Mouse (Mus musculus) limb, embryonic 14.5 days (tissue): ENCODE data around the gene Nin. TPM values are rescaled to one million over a fixed set of nuclear protein-coding genes. Genes with fewer than 3 reads are reported as not detected.
A peak's percentile ranks its signal among the peaks of the same experiment; 100 is the strongest.

Source experiments
- ATAC-seq: fragments of 200-750 bp; cut with Nextera tagmentation; 2 replicates; pipeline ENCODE4 v1.8.0; 2017; ENCODE audit warnings: low read depth, moderate number of reproducible peaks, moderate TSS enrichment; ENCODE audit not compliant: low FRiP score
- DNase-seq: peaks from one replicate; pipeline ENCODE4 v3.0.0-alpha.2; 2015; ENCODE audit warnings: low spot score
- H3K27ac ChIP-seq: fragments of 300-500 bp; sonication (generic); replicated peaks from 2 replicates; pipeline ENCODE4 v1.5.1; 2014; ENCODE audit warnings: low read depth, mild to moderate bottlenecking, low read length, moderate library complexity, mixed read lengths
- H3K27me3 ChIP-seq: fragments of 300-500 bp; sonication (generic); 2 replicates; pipeline ENCODE4 v1.6.1; 2014; ENCODE audit warnings: low read length, mixed read lengths; ENCODE audit not compliant: control insufficient read depth, insufficient read depth
- H3K36me3 ChIP-seq: fragments of 300-500 bp; sonication (generic); 2 replicates; pipeline ENCODE4 v1.6.1; 2014; ENCODE audit warnings: mild to moderate bottlenecking, low read length, moderate library complexity, mixed read lengths; ENCODE audit not compliant: control insufficient read depth, insufficient read depth
- H3K4me1 ChIP-seq: fragments of 300-500 bp; sonication (generic); 2 replicates; pipeline ENCODE4 v1.6.1; 2014; ENCODE audit warnings: antibody characterized with exemption, low read length, mixed read lengths; ENCODE audit not compliant: control insufficient read depth, insufficient read depth
- H3K4me2 ChIP-seq: fragments of 300-500 bp; sonication (generic); replicated peaks from 2 replicates; pipeline ENCODE4 v1.6.1; 2014; ENCODE audit warnings: low read depth, mild to moderate bottlenecking, low read length, moderate library complexity; ENCODE audit not compliant: severe bottlenecking
- H3K4me3 ChIP-seq: fragments of 300-500 bp; sonication (generic); replicated peaks from 2 replicates; pipeline ENCODE4 v1.5.1; 2014; ENCODE audit warnings: low read length
- H3K9ac ChIP-seq: fragments of 300-500 bp; sonication (generic); 2 replicates; pipeline ENCODE4 v1.6.1; 2014; ENCODE audit warnings: mild to moderate bottlenecking, low read depth, low read length, moderate library complexity; ENCODE audit not compliant: severe bottlenecking
- H3K9me3 ChIP-seq: fragments of 300-500 bp; sonication (generic); 2 replicates; pipeline ENCODE4 v1.6.1; 2016; ENCODE audit warnings: low read length; ENCODE audit not compliant: control insufficient read depth
- POLR2A ChIP-seq: fragments of 200-500 bp; IDR thresholded peaks from 2 replicates; pipeline ENCODE4 v1.8.0; 2012; ENCODE audit warnings: inconsistent platforms, mild to moderate bottlenecking, moderate library complexity, borderline replicate concordance; ENCODE audit not compliant: insufficient read depth, insufficient read length; ENCODE audit errors: extremely low read depth
- WGBS: fragments of 180-500 bp; shearing (Covaris S2); extraction: QIAGEN DNeasy Blood & Tissue Kit; methylation state at CpG from one replicate; pipeline ENCODE4 v1.1.7; 2014; 5-methylcytosine and 5-hydroxymethylcytosine counted together
- polyA plus RNA-seq, 2 experiments: library from polyadenylated mRNA; depleted of rRNA in 1 of 2; stranded (reverse) in 1 of 2; unstranded in 1 of 2; fragments of >200 nt; fragmentation: Nextera tagmentation in 1 of 2; extraction: Ambion mirVana in 1 of 2; gene quantifications; 2 replicates each; pipeline versions ENCODE4 v1.2.1 to v1.2.3; 2012 to 2014

Gene Nin
- polyA plus RNA-seq, 2 experiments: 13.7 to 16.9 TPM

- Histone ChIP-seq H3K4me2 (no peak overlapping the region), H3K4me1 (no peaks in the 10 kb centered on the region), H3K9ac (no peak overlapping the region), H3K9me3 (no peaks in the 10 kb centered on the region), H3K27me3 (no peaks in the 10 kb centered on the region), H3K36me3 (no peaks in the 10 kb centered on the region), H3K27ac (no peak overlapping the region), H3K4me3 (no peak overlapping the region)
- DNase-seq: no peak
- 65% methylated on average over 2 of the region's 2 CpGs for WGBS
- no peak for TF ChIP-seq POLR2A
- ATAC-seq: no peak
These were observed 6.0 kb upstream of the Nin start for GRCm38 (mm10) chr12:70119552-70119951.

DNA sequence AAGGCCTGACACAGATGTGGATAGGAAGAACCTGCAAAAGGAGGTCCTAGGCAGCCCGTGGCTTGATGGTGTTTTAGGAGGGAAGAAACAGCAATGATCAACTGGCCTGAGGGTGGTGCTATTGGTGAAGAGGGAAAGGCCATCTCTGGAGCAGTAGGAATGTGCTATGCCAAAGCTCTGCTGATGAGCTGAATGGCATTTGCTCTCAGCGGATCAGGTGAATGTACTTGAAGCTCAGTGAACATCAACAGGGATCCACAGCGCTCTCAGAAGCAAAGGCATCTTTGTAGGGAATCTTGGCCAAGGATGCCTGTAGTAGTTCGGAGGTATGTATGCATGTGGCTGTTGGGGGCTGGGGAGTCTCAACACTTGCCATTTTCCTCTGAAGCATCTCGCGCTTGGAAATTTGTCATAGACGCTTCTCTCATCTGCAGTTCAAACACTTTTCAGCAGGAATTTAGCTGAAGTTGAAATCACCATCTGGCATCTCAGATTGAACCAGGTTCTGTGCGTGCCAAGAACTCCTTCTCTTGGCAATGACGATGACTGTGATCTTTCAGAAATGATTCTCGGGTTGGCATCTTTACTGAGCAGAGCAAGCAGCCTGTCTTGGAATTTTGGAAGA is 5.3 kb upstream of the Nin start:
- no peak overlapping the region for H3K4me2 ChIP-seq
- no peaks in the 10 kb centered on the region for H3K27me3 ChIP-seq
- H3K9ac ChIP-seq: no peak overlapping the region
- DNase-seq (no peak), ATAC-seq (no peak)
- H3K4me1 ChIP-seq: no peaks in the 10 kb centered on the region
- H3K27ac ChIP-seq: no peak overlapping the region
- 86% methylated on average over 10 of the region's 10 CpGs for WGBS
- no peak overlapping the region for H3K4me3 ChIP-seq
- H3K36me3 ChIP-seq: no peaks in the 10 kb centered on the region
- H3K9me3 ChIP-seq: no peaks in the 10 kb centered on the region
- no peak for TF ChIP-seq POLR2A

- no peak for ATAC-seq
- Histone ChIP-seq H3K27ac (no peak overlapping the region), H3K9me3 (no peaks in the 10 kb centered on the region), H3K9ac (no peak overlapping the region), H3K36me3 (no peaks in the 10 kb centered on the region), H3K4me3 (no peak overlapping the region), H3K27me3 (no peaks in the 10 kb centered on the region), H3K4me1 (0 out of 2 replicates have a peak, but pooled peaks cover 2% of the 10 kb centered on the region), H3K4me2 (no peak overlapping the region)
- WGBS: 83% methylated on average over 10 of the region's 10 CpGs
- no peak for DNase-seq
- no peak for TF ChIP-seq POLR2A
These were observed 3.6 kb upstream of the Nin start for GRCm38 (mm10) chr12:70117146-70117545.

GRCm38 (mm10) chr12:70112090-70112383 is 1.5 kb downstream of the Nin start:
- Histone ChIP-seq H3K27ac (peak overlapping the region; percentile 83; the same call in 1 of the 2 replicates), H3K9me3 (no peaks in the 10 kb centered on the region), H3K4me1 (peaks cover 17% of the 10 kb centered on the region), H3K4me3 (peak overlapping the region; percentile 90), H3K36me3 (no peaks in the 10 kb centered on the region), H3K4me2 (peak overlapping the region; percentile 95), H3K27me3 (no peaks in the 10 kb centered on the region), H3K9ac (peak overlapping the region; percentile 89)
- TF ChIP-seq POLR2A: no peak
- 0 out of 2 replicates have a peak, but pooled peaks have one; percentile 8 for ATAC-seq
- 5% methylated on average over 16 of the region's 16 CpGs for WGBS
- no peak for DNase-seq

DNA sequence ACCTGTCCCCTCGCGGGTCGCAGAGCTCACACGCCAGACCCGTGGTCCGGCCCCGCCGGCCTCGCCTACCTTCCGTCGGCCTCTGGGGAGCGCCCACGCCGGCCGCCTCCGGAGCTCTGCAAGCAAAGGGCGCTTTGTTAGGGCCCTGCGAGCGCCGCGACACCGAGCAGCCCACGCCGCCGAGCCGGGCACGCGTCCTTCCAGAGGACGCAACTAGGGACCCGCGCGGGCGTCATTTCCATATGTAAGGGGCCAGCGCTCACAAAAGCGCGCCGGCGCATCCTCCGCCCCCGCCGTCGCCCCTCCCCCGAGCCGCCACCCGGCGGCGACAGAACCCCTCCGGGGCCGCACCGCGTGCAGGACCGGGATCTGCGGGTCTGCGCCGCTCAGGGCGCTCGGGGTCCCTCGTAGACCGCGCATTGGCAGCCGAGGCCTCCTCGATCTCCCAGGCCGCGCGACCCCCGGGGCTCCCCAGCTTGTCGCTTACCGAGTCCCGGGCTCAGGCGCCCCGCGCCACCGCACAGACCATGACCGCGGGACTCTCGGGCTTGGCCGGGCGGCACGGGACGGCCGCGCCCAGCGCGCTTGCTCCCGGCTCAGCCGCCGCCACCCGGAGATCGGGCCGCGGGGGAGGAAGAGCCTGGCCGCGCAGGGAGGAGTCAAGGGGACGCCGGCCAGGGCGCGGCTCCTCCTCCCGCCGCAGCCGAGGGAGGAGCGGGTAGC is 2.0 kb downstream of the Nin start:
- ATAC-seq (peak; percentile 82), DNase-seq (peak; percentile 67)
- Histone ChIP-seq H3K9me3 (no peaks in the 10 kb centered on the region), H3K9ac (peak overlapping the region; percentile 89), H3K4me2 (peak overlapping the region; percentile 95), H3K27ac (peak overlapping the region; percentile 83), H3K36me3 (no peaks in the 10 kb centered on the region), H3K27me3 (no peaks in the 10 kb centered on the region), H3K4me1 (peaks cover 17% of the 10 kb centered on the region), H3K4me3 (peak overlapping the region; percentile 90)
- 1% methylated on average over 56 of the region's 101 CpGs for WGBS
- 0 out of 2 replicates have a peak, but pooled peaks have one; percentile 24 for TF ChIP-seq POLR2A

- DNase-seq (no peak), ATAC-seq (peak; percentile 51)
- 0% methylated on average over 16 of the region's 16 CpGs for WGBS
- TF ChIP-seq POLR2A: no peak
- Histone ChIP-seq H3K4me1 (peaks cover 17% of the 10 kb centered on the region), H3K27me3 (no peaks in the 10 kb centered on the region), H3K36me3 (no peaks in the 10 kb centered on the region), H3K27ac (peak overlapping the region; percentile 43; the same call in 1 of the 2 replicates), H3K9me3 (no peaks in the 10 kb centered on the region), H3K4me2 (peak overlapping the region; percentile 95), H3K4me3 (peak overlapping the region; percentile 90), H3K9ac (peak overlapping the region; percentile 89)
These were observed 2.5 kb downstream of the Nin start for GRCm38 (mm10) chr12:70111117-70111366.
